Mouse (Mus musculus) spleen, adult 2 months (tissue): Measurements from ENCODE around the gene Creb1. TPM values are rescaled to one million over a fixed set of nuclear protein-coding genes. Genes with fewer than 3 reads are reported as not detected.

ENCODE experiments used
- DNase-seq, 2 experiments: peaks; one replicate each; pipeline versions ENCODE4 v3.0.0 to v3.0.0-alpha.2; 2012 to 2021; ENCODE audit warnings: low spot score in 2 of 2, low read depth in 1 of 2
- H3K27ac ChIP-seq: fragments of 200-500 bp; 2 replicates; pipeline ENCODE4 v1.5.1; 2012; ENCODE audit warnings: low read length, inconsistent platforms; ENCODE audit not compliant: insufficient read depth
- H3K27me3 ChIP-seq: fragments of 200-500 bp; 2 replicates; pipeline ENCODE4 v1.6.1; 2012; ENCODE audit warnings: mild to moderate bottlenecking, moderate library complexity, low read length, inconsistent platforms; ENCODE audit not compliant: control insufficient read depth, insufficient read depth
- H3K36me3 ChIP-seq: fragments of 200-500 bp; 2 replicates; pipeline ENCODE4 v1.6.1; 2012; ENCODE audit warnings: mild to moderate bottlenecking, low read length, inconsistent platforms; ENCODE audit not compliant: control insufficient read depth, insufficient read depth
- H3K4me1 ChIP-seq: fragments of 200-500 bp; 2 replicates; pipeline ENCODE4 v1.6.1; 2011; ENCODE audit warnings: inconsistent platforms; ENCODE audit not compliant: control insufficient read depth, insufficient read depth, insufficient read length
- H3K4me3 ChIP-seq: fragments of 200-500 bp; 2 replicates; pipeline ENCODE4 v1.5.1; 2011; ENCODE audit warnings: mild to moderate bottlenecking, inconsistent platforms; ENCODE audit not compliant: insufficient read depth, insufficient read length; ENCODE audit errors: extremely low read depth
- CTCF ChIP-seq: fragments of 200-500 bp; IDR thresholded peaks from 2 replicates; pipeline ENCODE4 v1.5.1; 2011; ENCODE audit warnings: mild to moderate bottlenecking, inconsistent platforms; ENCODE audit not compliant: insufficient read depth, insufficient read length, insufficient replicate concordance; ENCODE audit errors: extremely low read depth
- POLR2A ChIP-seq: fragments of 200-500 bp; IDR thresholded peaks from 2 replicates; pipeline ENCODE4 v1.6.1; 2011; ENCODE audit warnings: low read depth, low read length, inconsistent platforms
- WGBS: fragments of 180-500 bp; shearing (Covaris S2); methylation state at CpG from one replicate; pipeline ENCODE4 v1.1.7; 2018; 5-methylcytosine and 5-hydroxymethylcytosine counted together
- polyA plus RNA-seq: library from polyadenylated mRNA; depleted of rRNA; stranded (reverse); fragments of >200 nt; gene quantifications from 2 replicates; pipeline ENCODE4 v1.2.3, GENCODE M21; 2012; rRNA removed

Gene Creb1
- polyA plus RNA-seq, 1 experiment, result 26.1 TPM

DNA sequence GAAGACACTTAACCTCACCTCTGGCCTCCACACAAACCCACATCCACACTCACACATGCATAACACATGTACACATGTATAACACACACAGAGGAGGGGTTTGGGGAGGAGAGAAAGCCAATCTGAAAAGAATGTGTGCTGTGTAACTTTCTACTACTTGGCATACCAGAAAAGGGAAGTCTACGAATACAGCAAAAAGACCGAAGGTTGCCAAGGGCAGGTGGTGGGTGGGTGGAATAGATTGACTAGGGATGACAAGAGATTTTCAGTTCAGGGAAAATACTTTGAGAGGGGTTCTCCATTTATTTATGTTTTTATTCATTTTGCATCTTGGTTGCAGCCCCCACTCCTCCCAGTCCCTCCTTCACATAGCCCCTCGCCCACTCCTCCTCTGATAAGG is 112.1 kb downstream of the Creb1 start:
- no peaks in the 10 kb centered on the region for H3K4me1 ChIP-seq
- no peak overlapping the region for H3K27ac ChIP-seq
- TF ChIP-seq POLR2A (no peak), CTCF (no peak)
- H3K27me3 ChIP-seq, result no peaks in the 10 kb centered on the region
- H3K36me3 ChIP-seq, result no peaks in the 10 kb centered on the region
- H3K4me3 ChIP-seq, result no peak overlapping the region
- no peak for DNase-seq
- WGBS, result 62% methylated on average over 3 of the region's 3 CpGs

DNA sequence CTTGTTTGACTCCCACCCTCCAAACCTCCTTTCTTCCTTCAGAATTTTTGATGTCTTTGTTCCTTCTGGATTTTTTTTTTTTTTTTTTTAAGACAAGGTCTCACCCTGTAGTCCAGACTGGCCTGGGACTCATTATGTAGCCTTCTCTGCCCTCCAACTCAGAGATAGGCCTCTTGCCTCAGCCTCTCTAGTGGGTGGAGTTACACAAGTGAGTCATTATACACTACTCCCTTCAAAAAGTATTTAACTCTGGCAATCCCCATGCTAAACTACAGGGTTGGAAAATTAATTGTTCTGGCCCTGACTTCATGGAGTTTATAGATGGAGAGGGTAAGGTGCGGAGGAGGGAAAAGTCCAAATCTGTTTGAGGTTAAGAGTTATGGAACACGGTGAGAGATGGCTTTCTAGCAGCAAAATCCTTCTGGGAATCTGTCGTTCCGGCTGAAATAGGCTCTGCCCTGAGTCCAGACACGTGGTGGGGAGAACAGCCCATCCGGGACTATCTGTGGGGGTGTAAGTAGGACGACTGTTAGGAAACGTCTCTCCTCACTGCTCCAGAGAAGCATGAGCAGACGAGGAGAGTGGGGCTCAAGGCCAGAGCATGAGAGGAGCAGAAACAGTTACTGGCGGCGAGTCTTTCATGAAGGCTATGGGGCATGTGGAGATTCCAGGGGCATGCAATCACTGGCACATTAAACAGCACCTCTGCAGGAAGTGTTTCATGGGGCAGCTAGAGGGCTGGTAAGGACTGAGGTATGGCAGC is 117.1 kb downstream of the Creb1 start:
- Histone ChIP-seq H3K4me1 (no peaks in the 10 kb centered on the region), H3K27me3 (no peaks in the 10 kb centered on the region), H3K4me3 (no peak overlapping the region), H3K36me3 (no peaks in the 10 kb centered on the region), H3K27ac (no peak overlapping the region)
- 85% methylated on average over 11 of the region's 11 CpGs for WGBS
- TF ChIP-seq CTCF (no peak), POLR2A (no peak)
- DNase-seq, result no peak

DNA sequence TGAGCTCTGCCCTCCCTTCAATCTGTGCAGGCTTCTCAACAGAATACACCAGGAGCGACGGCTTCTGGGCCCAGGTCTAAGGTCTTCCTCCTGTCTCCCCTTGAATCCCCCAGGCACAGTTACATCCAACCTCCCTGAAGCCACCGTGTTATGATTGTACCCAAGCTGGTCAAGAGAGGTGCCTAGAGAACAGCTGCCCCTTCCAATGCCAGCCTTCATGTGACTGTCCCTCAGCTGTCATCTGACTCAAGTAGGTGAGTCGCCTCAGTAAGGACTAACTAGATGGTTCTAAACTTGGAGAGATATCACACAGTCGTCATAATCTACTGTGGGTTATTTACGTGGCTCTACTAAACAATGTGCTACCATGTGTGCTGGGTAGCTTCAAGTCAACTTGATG is 121.3 kb downstream of the Creb1 start:
- 93% methylated on average over 6 of the region's 6 CpGs for WGBS
- TF ChIP-seq CTCF (no peak), POLR2A (no peak)
- Histone ChIP-seq H3K27ac (no peak overlapping the region), H3K4me1 (no peaks in the 10 kb centered on the region), H3K36me3 (no peaks in the 10 kb centered on the region), H3K27me3 (no peaks in the 10 kb centered on the region), H3K4me3 (no peak overlapping the region)
- DNase-seq, result no peak

Other genes with a start within 250 kb of the Creb1 start
- 4.4 and 5.5 TPM in 2 replicates for gene Mettl21a, start 84.6 kb downstream of the Creb1 start, polyA plus RNA-seq
- gene Ccnyl1, start 157.8 kb downstream of the Creb1 start, polyA plus RNA-seq, result 7.8 and 8.3 TPM in 2 replicates
- gene Fzd5, start 205.1 kb downstream of the Creb1 start, polyA plus RNA-seq, result 7.6 and 10.6 TPM in 2 replicates